Mouse (Mus musculus): ENCODE results near the gene Dcaf4. TPM values are rescaled to one million over a fixed set of nuclear protein-coding genes. Genes with fewer than 3 reads are reported as not detected.

Dcaf4 gene
- polyA plus RNA-seq (2012; fragmentation: generic; extraction: Trizol): 10 to 100 TPM; 12.1 to 38.7 TPM

DNA sequence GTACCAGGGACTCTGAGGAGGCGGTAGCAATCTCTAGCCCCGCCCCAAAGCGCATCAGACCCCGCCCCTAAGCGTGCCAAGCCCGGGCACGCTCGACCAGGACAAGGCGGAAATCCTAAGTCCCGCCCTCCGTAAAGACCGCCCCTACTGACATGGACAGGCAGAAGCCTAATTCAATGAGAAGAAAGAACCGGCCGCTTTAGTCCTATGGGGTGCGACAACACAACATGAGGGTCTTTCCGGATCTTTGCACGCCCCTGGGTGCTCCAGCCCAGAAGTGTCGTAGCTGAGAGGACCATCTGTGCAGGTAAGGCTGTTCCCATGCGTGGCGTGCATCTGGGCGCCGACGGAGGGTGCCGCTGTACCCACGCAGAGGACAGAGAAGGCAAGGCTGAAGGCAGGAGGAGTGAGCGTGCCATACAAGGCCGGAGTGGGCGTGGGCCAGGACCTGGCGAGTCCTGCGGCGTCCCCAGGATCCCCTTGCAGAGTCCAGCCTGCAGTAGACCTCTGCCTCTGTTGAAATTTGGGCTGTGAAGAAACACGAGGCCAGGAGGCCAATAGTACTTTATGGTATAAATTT is at the start of gene Dcaf4:
TSS of gene Dcaf4 (plus strand) at position 156 of the 580 bp plus-strand sequence.

DNA sequence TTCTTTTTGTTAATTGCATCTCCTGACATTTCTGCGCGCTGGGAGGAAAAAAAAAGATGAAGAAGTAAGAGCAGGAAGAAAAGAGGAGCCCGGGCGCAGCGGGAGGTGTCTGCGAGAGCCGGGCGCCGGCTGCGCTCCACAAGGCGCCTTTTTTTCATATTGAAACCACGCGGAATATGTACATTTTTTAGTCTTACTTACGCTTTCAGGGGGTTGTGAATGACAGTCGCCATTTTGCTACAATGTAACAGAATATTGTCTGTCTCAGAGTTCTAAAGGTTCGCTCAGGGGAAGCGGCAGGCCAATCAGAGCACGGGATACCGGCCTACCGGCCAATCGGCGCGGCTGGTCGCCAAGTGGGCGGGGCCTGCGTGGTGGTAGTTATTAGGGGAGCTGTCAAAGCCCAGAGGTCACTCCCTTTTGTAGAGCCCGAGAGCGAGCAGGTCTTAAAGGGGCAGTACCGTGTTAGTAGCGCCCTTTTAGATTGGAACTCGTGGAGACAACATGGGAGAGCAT is 32.7 kb upstream of the Dcaf4 start, which contains the start of gene Dpf3:
TSS of gene Dpf3 (minus strand) at position 241 of the 516 bp plus-strand sequence.

Other genes starting within 250 kb of the Dcaf4 start
- gene Dpf3, start 32.8 kb upstream of the Dcaf4 start, polyA plus RNA-seq (2012; fragmentation: generic; extraction: Trizol): under 1 TPM; 0.06 to 0.19 TPM
- gene Zfyve1, start 76.8 kb downstream of the Dcaf4 start, polyA plus RNA-seq (2012; fragmentation: generic; extraction: Trizol): 10 to 100 TPM in 1 of 2 experiments, 1 to 10 TPM in 1; 2.6 to 26.4 TPM
- gene Rbm25, start 110.8 kb downstream of the Dcaf4 start, polyA plus RNA-seq (2012; fragmentation: generic; extraction: Trizol): 10 to 100 TPM in 1 of 2 experiments, 1 to 10 TPM in 1; 8.0 to 18.3 TPM
- 10 to 100 TPM; 22.5 to 43.9 TPM for gene Psen1, start 167.7 kb downstream of the Dcaf4 start, polyA plus RNA-seq (2012; fragmentation: generic; extraction: Trizol)
- not detected for gene Papln, start 243.2 kb downstream of the Dcaf4 start, polyA plus RNA-seq (2012; fragmentation: generic; extraction: Trizol)

All from C3H10T1/2 (cell line).